Mouse (Mus musculus): ENCODE results near the gene Chst5. TPM values are rescaled to one million over a fixed set of nuclear protein-coding genes. Genes with fewer than 3 reads are reported as not detected.

The Chst5 gene
- polyA plus RNA-seq, 1 experiment from 2014 or later = 0.97 TPM

DNA sequence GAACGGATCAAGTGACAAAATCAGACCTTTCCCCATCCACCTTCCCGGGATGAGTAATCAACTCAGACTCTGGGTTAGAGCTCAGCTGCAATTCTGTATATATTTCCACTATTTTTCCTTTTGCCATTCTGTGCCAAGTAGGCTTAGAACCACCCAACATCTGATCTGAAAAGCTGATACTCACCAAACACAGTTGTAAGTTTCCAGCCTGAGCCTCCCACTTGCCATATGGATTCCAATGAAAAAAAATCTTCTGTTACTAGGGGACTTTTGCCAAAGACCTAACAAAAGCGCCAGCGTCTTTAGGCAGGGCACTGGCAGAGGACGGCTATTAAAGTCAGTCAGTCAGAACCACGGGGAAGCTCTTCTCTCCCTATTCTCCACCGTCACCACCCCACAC, 1.3 kb upstream of the Chst5 start:
- 0 out of 2 replicates have a peak, but pooled peaks cover 3% of the 10 kb centered on the region for H3K4me1 ChIP-seq (ENCODE audit: control insufficient read depth, insufficient read depth, low read length)
- H3K27me3 ChIP-seq (ENCODE audit: control insufficient read depth, insufficient read depth, low read length) = peaks cover 18% of the 10 kb centered on the region; the same call in 1 of the 2 replicates
- no peaks in the 10 kb centered on the region for H3K36me3 ChIP-seq (ENCODE audit: control insufficient read depth, insufficient read depth, low read length)
- no peak overlapping the region for H3K4me2 ChIP-seq (replicated peaks; ENCODE audit: low read depth, low read length)
- WGBS = 20% methylated on average over 7 of the region's 7 CpGs
- no peak overlapping the region for H3K9ac ChIP-seq (ENCODE audit: low read depth, low read length)
- H3K4me3 ChIP-seq (ENCODE audit: low read length) = no peak overlapping the region
- no peaks in the 10 kb centered on the region for H3K9me3 ChIP-seq (ENCODE audit: control insufficient read depth, low read length)
- no peak for ATAC-seq (ENCODE audit: low FRiP score, low TSS enrichment)
- no peak overlapping the region for H3K27ac ChIP-seq (ENCODE audit: low read depth, low read length)

- Histone ChIP-seq H3K4me2 (replicated peaks; ENCODE audit: low read depth, low read length) (no peak overlapping the region), H3K27ac (ENCODE audit: low read depth, low read length) (no peak overlapping the region), H3K27me3 (ENCODE audit: control insufficient read depth, insufficient read depth, low read length) (peaks cover 14% of the 10 kb centered on the region; the same call in 1 of the 2 replicates), H3K9me3 (ENCODE audit: control insufficient read depth, low read length) (no peaks in the 10 kb centered on the region), H3K4me1 (ENCODE audit: control insufficient read depth, insufficient read depth, low read length) (0 out of 2 replicates have a peak, but pooled peaks cover 6% of the 10 kb centered on the region), H3K9ac (ENCODE audit: low read depth, low read length) (no peak overlapping the region), H3K4me3 (ENCODE audit: low read length) (no peak overlapping the region), H3K36me3 (ENCODE audit: control insufficient read depth, insufficient read depth, low read length) (no peaks in the 10 kb centered on the region)
- 59% methylated on average over 8 of the region's 8 CpGs for WGBS
- no peak for ATAC-seq (ENCODE audit: low FRiP score, low TSS enrichment)
Observed at GRCm38 (mm10) chr8:111905500-111906121, 4.6 kb downstream of the Chst5 start.

GRCm38 (mm10) chr8:111902080-111902479, 8.2 kb downstream of the Chst5 start:
- H3K36me3 ChIP-seq (ENCODE audit: control insufficient read depth, insufficient read depth, low read length) = no peaks in the 10 kb centered on the region
- H3K4me1 ChIP-seq (ENCODE audit: control insufficient read depth, insufficient read depth, low read length) = 0 out of 2 replicates have a peak, but pooled peaks cover 3% of the 10 kb centered on the region
- no peak overlapping the region for H3K9ac ChIP-seq (ENCODE audit: low read depth, low read length)
- H3K9me3 ChIP-seq (ENCODE audit: control insufficient read depth, low read length) = no peaks in the 10 kb centered on the region
- H3K4me2 ChIP-seq (replicated peaks; ENCODE audit: low read depth, low read length) = no peak overlapping the region
- no peak overlapping the region for H3K4me3 ChIP-seq (ENCODE audit: low read length)
- no peaks in the 10 kb centered on the region for H3K27me3 ChIP-seq (ENCODE audit: control insufficient read depth, insufficient read depth, low read length)
- H3K27ac ChIP-seq (ENCODE audit: low read depth, low read length) = no peak overlapping the region; the same call in 1 of the 2 replicates
- ATAC-seq (ENCODE audit: low FRiP score, low TSS enrichment) = peak; percentile 94
- 12% methylated on average over 5 of the region's 5 CpGs for WGBS

- ATAC-seq (ENCODE audit: low FRiP score, low TSS enrichment) = no peak
- Histone ChIP-seq H3K9ac (ENCODE audit: low read depth, low read length) (no peak overlapping the region), H3K9me3 (ENCODE audit: control insufficient read depth, low read length) (no peaks in the 10 kb centered on the region), H3K4me2 (replicated peaks; ENCODE audit: low read depth, low read length) (no peak overlapping the region), H3K4me1 (ENCODE audit: control insufficient read depth, insufficient read depth, low read length) (0 out of 2 replicates have a peak, but pooled peaks cover 3% of the 10 kb centered on the region), H3K36me3 (ENCODE audit: control insufficient read depth, insufficient read depth, low read length) (no peaks in the 10 kb centered on the region), H3K27ac (ENCODE audit: low read depth, low read length) (no peak overlapping the region), H3K27me3 (ENCODE audit: control insufficient read depth, insufficient read depth, low read length) (no peaks in the 10 kb centered on the region), H3K4me3 (ENCODE audit: low read length) (no peak overlapping the region)
- WGBS = 34% methylated on average over 10 of the region's 10 CpGs
Observed at GRCm38 (mm10) chr8:111898586-111898985, 11.7 kb downstream of the Chst5 start.

DNA sequence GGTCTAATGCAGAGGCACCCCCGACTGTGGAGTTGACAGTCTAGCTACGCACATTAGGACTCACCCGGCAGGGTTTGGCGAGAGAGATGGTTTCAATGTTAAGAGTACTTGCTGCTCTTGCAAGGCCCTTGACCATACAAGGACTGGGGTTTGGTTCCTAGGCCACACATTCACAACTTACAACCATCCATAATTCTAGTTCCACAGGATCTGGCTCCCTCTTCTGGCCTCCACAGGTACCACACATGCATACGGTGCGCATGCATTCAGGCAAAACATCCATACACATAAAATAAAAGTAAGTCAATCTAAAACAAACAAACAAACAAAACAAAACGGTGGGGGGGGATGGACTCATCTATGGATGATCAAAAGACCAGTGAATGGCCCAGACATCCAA, 15.3 kb downstream of the Chst5 start:
- Histone ChIP-seq H3K4me3 (ENCODE audit: low read length) (no peak overlapping the region), H3K27ac (ENCODE audit: low read depth, low read length) (no peak overlapping the region), H3K9ac (ENCODE audit: low read depth, low read length) (no peak overlapping the region), H3K4me2 (replicated peaks; ENCODE audit: low read depth, low read length) (no peak overlapping the region), H3K9me3 (ENCODE audit: control insufficient read depth, low read length) (no peaks in the 10 kb centered on the region), H3K36me3 (ENCODE audit: control insufficient read depth, insufficient read depth, low read length) (no peaks in the 10 kb centered on the region), H3K27me3 (ENCODE audit: control insufficient read depth, insufficient read depth, low read length) (peaks cover 17% of the 10 kb centered on the region), H3K4me1 (ENCODE audit: control insufficient read depth, insufficient read depth, low read length) (peaks cover 8% of the 10 kb centered on the region; the same call in 1 of the 2 replicates)
- 92% methylated on average over 7 of the region's 7 CpGs for WGBS
- no peak for ATAC-seq (ENCODE audit: low FRiP score, low TSS enrichment)

GRCm38 (mm10) chr8:111892615-111893014, 17.6 kb downstream of the Chst5 start:
- Histone ChIP-seq H3K4me3 (ENCODE audit: low read length) (no peak overlapping the region), H3K27me3 (ENCODE audit: control insufficient read depth, insufficient read depth, low read length) (peaks cover 27% of the 10 kb centered on the region), H3K9me3 (ENCODE audit: control insufficient read depth, low read length) (no peaks in the 10 kb centered on the region), H3K36me3 (ENCODE audit: control insufficient read depth, insufficient read depth, low read length) (no peaks in the 10 kb centered on the region), H3K4me2 (replicated peaks; ENCODE audit: low read depth, low read length) (no peak overlapping the region), H3K27ac (ENCODE audit: low read depth, low read length) (no peak overlapping the region), H3K9ac (ENCODE audit: low read depth, low read length) (no peak overlapping the region), H3K4me1 (ENCODE audit: control insufficient read depth, insufficient read depth, low read length) (peaks cover 17% of the 10 kb centered on the region; the same call in 1 of the 2 replicates)
- ATAC-seq (ENCODE audit: low FRiP score, low TSS enrichment) = no peak
- WGBS = 55% methylated on average over 5 of the region's 5 CpGs

DNA sequence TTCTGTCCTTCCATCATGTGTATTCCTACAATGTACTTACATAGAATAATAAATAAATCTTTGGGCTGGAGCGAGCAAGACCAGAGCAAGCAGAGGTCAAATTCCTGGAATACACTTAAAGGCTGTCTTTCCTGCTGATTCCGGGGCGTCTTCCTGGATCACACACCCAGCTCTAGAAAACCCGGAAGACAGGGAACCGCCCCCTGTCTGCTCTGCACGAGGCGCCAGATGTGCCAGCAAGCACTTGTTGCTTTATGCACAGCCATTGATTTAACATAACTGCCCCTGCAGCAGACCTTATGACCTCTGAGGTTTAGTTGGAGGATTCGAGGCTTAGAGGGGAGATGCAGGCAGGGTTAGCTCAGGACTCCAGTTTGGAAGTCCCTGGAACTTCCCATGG, 18.3 kb downstream of the Chst5 start:
- no peaks in the 10 kb centered on the region for H3K9me3 ChIP-seq (ENCODE audit: control insufficient read depth, low read length)
- H3K36me3 ChIP-seq (ENCODE audit: control insufficient read depth, insufficient read depth, low read length) = no peaks in the 10 kb centered on the region
- H3K4me1 ChIP-seq (ENCODE audit: control insufficient read depth, insufficient read depth, low read length) = peaks cover 17% of the 10 kb centered on the region; the same call in 1 of the 2 replicates
- H3K27me3 ChIP-seq (ENCODE audit: control insufficient read depth, insufficient read depth, low read length) = peaks cover 27% of the 10 kb centered on the region
- H3K4me3 ChIP-seq (ENCODE audit: low read length) = no peak overlapping the region
- no peak overlapping the region for H3K9ac ChIP-seq (ENCODE audit: low read depth, low read length)
- no peak overlapping the region for H3K27ac ChIP-seq (ENCODE audit: low read depth, low read length)
- WGBS = 32% methylated on average over 8 of the region's 8 CpGs
- ATAC-seq (ENCODE audit: low FRiP score, low TSS enrichment) = no peak
- H3K4me2 ChIP-seq (replicated peaks; ENCODE audit: low read depth, low read length) = no peak overlapping the region

- H3K4me1 ChIP-seq (ENCODE audit: control insufficient read depth, insufficient read depth, low read length) = peaks cover 17% of the 10 kb centered on the region; the same call in 1 of the 2 replicates
- no peak overlapping the region for H3K27ac ChIP-seq (ENCODE audit: low read depth, low read length)
- H3K27me3 ChIP-seq (ENCODE audit: control insufficient read depth, insufficient read depth, low read length) = peaks cover 27% of the 10 kb centered on the region
- H3K9ac ChIP-seq (ENCODE audit: low read depth, low read length) = peak overlapping the region; percentile 40; the same call in 1 of the 2 replicates
- H3K4me2 ChIP-seq (replicated peaks; ENCODE audit: low read depth, low read length) = no peak overlapping the region
- 56% methylated on average over 6 of the region's 6 CpGs for WGBS
- no peaks in the 10 kb centered on the region for H3K9me3 ChIP-seq (ENCODE audit: control insufficient read depth, low read length)
- no peak for ATAC-seq (ENCODE audit: low FRiP score, low TSS enrichment)
- H3K4me3 ChIP-seq (ENCODE audit: low read length) = no peak overlapping the region
- no peaks in the 10 kb centered on the region for H3K36me3 ChIP-seq (ENCODE audit: control insufficient read depth, insufficient read depth, low read length)
Observed at GRCm38 (mm10) chr8:111890911-111891303, 19.3 kb downstream of the Chst5 start.
